In the genomic region with DNA sequence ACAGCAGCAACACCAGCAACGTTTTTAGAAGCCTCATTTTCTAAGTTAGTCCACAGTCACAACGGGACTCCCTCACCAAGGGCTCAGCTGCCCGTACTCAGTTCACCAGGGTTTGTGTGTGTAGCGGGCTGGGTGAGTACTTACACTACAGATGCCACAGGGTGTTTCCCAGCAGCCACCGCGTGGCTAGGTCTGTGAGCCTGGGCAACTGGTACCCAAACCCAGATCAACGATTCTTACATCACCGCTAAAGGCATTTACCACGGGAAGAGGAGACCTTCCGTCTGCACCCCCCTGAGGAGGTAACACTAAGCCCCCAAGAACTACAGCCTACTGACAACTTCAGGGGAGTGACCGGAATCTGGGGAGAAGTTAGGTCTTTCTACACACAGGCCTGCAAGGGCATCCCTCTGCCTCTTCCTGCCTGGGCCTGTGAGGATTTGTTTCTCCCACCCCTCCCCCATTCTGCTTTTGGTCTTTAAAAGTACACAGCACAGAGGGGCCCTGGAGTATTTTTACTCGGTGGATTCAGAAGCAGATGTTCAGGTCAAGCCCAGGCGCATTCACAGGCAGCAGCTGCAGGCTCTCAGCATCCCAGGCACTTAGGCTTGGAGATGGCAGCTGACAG, we compare ENCODE assay signal across 8 mouse cellular contexts.
A peak's percentile ranks its signal among the peaks of the same experiment; 100 is the strongest.
DNase-seq lines count a peak whose midpoint lies in the region; ATAC-seq and TF ChIP-seq lines count a peak whose summit lies in the region.

No protein-coding gene starts in this region.

- 20% methylated on average over 13 of the region's 13 CpGs for WGBS in spleen, adult 2 months
- 20% methylated on average over 13 of the region's 13 CpGs for WGBS in forebrain, postnatal 0 days
- WGBS in intestine, embryonic 15.5 days = 22% methylated on average over 13 of the region's 13 CpGs
- 13% methylated on average over 13 of the region's 13 CpGs for WGBS in lung, embryonic 14.5 days
- 28% methylated on average over 13 of the region's 13 CpGs for WGBS in olfactory bulb, adult 2 months

- no peaks in the 10 kb centered on the region for H3K9me3 ChIP-seq in forebrain, postnatal 0 days (ENCODE audit: low read length)
- H3K9me3 ChIP-seq in intestine, embryonic 15.5 days = no peaks in the 10 kb centered on the region
- no peaks in the 10 kb centered on the region for H3K9me3 ChIP-seq in lung, embryonic 14.5 days (ENCODE audit: low read depth, low read length)

- peak in 1 of 2 experiments; percentile 15 for DNase-seq in spleen, adult 2 months (ENCODE audit: low read depth in 1 of 2, low spot score in 2 of 2)
- DNase-seq in spleen, adult 12 weeks (ENCODE audit: low spot score) = no peak
- DNase-seq in forebrain, postnatal 0 days = peak; percentile 31
- peak; percentile 87 for DNase-seq in lung, embryonic 14.5 days
- DNase-seq in cerebellum, postnatal 36 days = no peak
- no peak for DNase-seq in right cerebral cortex, adult 2 months (ENCODE audit: low spot score in 2 of 2)

- peaks cover 5% of the 10 kb centered on the region; the same call in 1 of the 2 replicates for H3K4me1 ChIP-seq in spleen, adult 2 months (ENCODE audit: control insufficient read depth, insufficient read depth, insufficient read length)
- H3K4me1 ChIP-seq in forebrain, postnatal 0 days (ENCODE audit: insufficient read depth) = peaks cover 10% of the 10 kb centered on the region; the same call in 1 of the 2 replicates
- peaks cover 50% of the 10 kb centered on the region for H3K4me1 ChIP-seq in intestine, embryonic 15.5 days (replicated peaks)
- H3K4me1 ChIP-seq in lung, embryonic 14.5 days (ENCODE audit: insufficient read depth) = peaks cover 43% of the 10 kb centered on the region
- peaks cover 23% of the 10 kb centered on the region for H3K4me1 ChIP-seq in olfactory bulb, adult 2 months (ENCODE audit: control insufficient read depth, insufficient read depth, low read length)

- H3K4me2 ChIP-seq in forebrain, postnatal 0 days (ENCODE audit: low read depth) = peak overlapping the region; percentile 44
- H3K4me2 ChIP-seq in intestine, embryonic 15.5 days (replicated peaks) = peak overlapping the region; percentile 45
- H3K4me2 ChIP-seq in lung, embryonic 14.5 days = peak overlapping the region; percentile 54

- peak overlapping the region; percentile 53; the same call in 1 of the 2 replicates for H3K4me3 ChIP-seq in spleen, adult 2 months (ENCODE audit: extremely low read depth, insufficient read depth, insufficient read length)
- H3K4me3 ChIP-seq in forebrain, postnatal 0 days (ENCODE audit: low read depth, low read length) = peak overlapping the region; percentile 7; the same call in 1 of the 2 replicates
- 0 out of 2 replicates have a peak overlapping the region, but pooled peaks have one; percentile 4 for H3K4me3 ChIP-seq in intestine, embryonic 15.5 days (replicated peaks)
- H3K4me3 ChIP-seq in lung, embryonic 14.5 days (ENCODE audit: low read depth, low read length) = peak overlapping the region; percentile 10; the same call in 1 of the 2 replicates
- peak overlapping the region; percentile 6 for H3K4me3 ChIP-seq in olfactory bulb, adult 2 months (ENCODE audit: insufficient read depth, low read depth, low read length)

- H3K27me3 ChIP-seq in spleen, adult 2 months (ENCODE audit: control insufficient read depth, insufficient read depth, low read length) = no peaks in the 10 kb centered on the region
- no peaks in the 10 kb centered on the region for H3K27me3 ChIP-seq in forebrain, postnatal 0 days (ENCODE audit: insufficient read depth, low read length)
- no peaks in the 10 kb centered on the region for H3K27me3 ChIP-seq in intestine, embryonic 15.5 days (replicated peaks)
- no peaks in the 10 kb centered on the region for H3K27me3 ChIP-seq in lung, embryonic 14.5 days (ENCODE audit: insufficient read depth, low read length)

- no peak for TF ChIP-seq POLR2A in spleen, adult 2 months (IDR thresholded peaks at IDR 0.05; ENCODE audit: low read depth, low read length)
- TF ChIP-seq POLR2A in olfactory bulb, adult 2 months (IDR thresholded peaks at IDR 0.05; ENCODE audit: insufficient read depth, low read depth, low read length) = no peak

- peak overlapping the region; percentile 42 for H3K27ac ChIP-seq in spleen, adult 2 months (ENCODE audit: insufficient read depth, low read length)
- H3K27ac ChIP-seq in forebrain, postnatal 0 days (ENCODE audit: low read depth, low read length) = peak overlapping the region; percentile 50
- peak overlapping the region; percentile 94 for H3K27ac ChIP-seq in intestine, embryonic 15.5 days
- peak overlapping the region; percentile 97 for H3K27ac ChIP-seq in lung, embryonic 14.5 days (ENCODE audit: low read depth)
- 0 out of 2 replicates have a peak overlapping the region, but pooled peaks have one; percentile 21 for H3K27ac ChIP-seq in olfactory bulb, adult 2 months (ENCODE audit: insufficient read depth, low read depth, low read length)

- no peak for TF ChIP-seq CTCF in spleen, adult 2 months (IDR thresholded peaks at IDR 0.05; ENCODE audit: extremely low read depth, insufficient read depth, insufficient read length, insufficient replicate concordance)
- TF ChIP-seq CTCF in forebrain, postnatal 0 days (IDR thresholded peaks at IDR 0.05; ENCODE audit: low read depth) = no peak
- TF ChIP-seq CTCF in lung, embryonic 14.5 days (IDR thresholded peaks at IDR 0.05; ENCODE audit: low read depth) = no peak
- no peak for TF ChIP-seq CTCF in olfactory bulb, adult 2 months (IDR thresholded peaks at IDR 0.05; ENCODE audit: insufficient read depth, low read depth, low read length)

- H3K9ac ChIP-seq in forebrain, postnatal 0 days = peak overlapping the region; percentile 14; the same call in 1 of the 2 replicates
- H3K9ac ChIP-seq in intestine, embryonic 15.5 days = peak overlapping the region; percentile 29; the same call in 1 of the 2 replicates
- 0 out of 2 replicates have a peak overlapping the region, but pooled peaks have one; percentile 1 for H3K9ac ChIP-seq in lung, embryonic 14.5 days

- H3K36me3 ChIP-seq in spleen, adult 2 months (ENCODE audit: control insufficient read depth, insufficient read depth, low read length) = no peaks in the 10 kb centered on the region
- no peaks in the 10 kb centered on the region for H3K36me3 ChIP-seq in forebrain, postnatal 0 days (ENCODE audit: insufficient read depth)
- no peaks in the 10 kb centered on the region for H3K36me3 ChIP-seq in intestine, embryonic 15.5 days
- no peaks in the 10 kb centered on the region for H3K36me3 ChIP-seq in lung, embryonic 14.5 days (ENCODE audit: insufficient read depth)

- ATAC-seq in forebrain, postnatal 0 days = peak; percentile 64
- ATAC-seq in intestine, embryonic 15.5 days = peak; percentile 37
- peak; percentile 42 for ATAC-seq in lung, embryonic 14.5 days (ENCODE audit: insufficient read depth)

Comparison
In these comparisons a context has a peak if more than half of its experiments do, and no peak if none do; other contexts are left out.
1. DNase-seq: peak in forebrain, postnatal 0 days (single experiment) and lung, embryonic 14.5 days (single experiment); none in spleen, adult 12 weeks (single experiment), cerebellum, postnatal 36 days (0 of 2) and right cerebral cortex, adult 2 months (0 of 2).
2. H3K27ac ChIP-seq: peak in every context shown above with its lines; median percentile 97 in lung, embryonic 14.5 days; 94 in intestine, embryonic 15.5 days; 50 in forebrain, postnatal 0 days; 42 in spleen, adult 2 months; 21 in olfactory bulb, adult 2 months.
3. Peak in every context shown above with its lines, with median percentiles within 50 percentile points of each other: H3K4me3 ChIP-seq, ATAC-seq, H3K4me2 ChIP-seq and H3K9ac ChIP-seq.